Mouse (Mus musculus) embryo, embryonic 10 days (tissue): Measurements from ENCODE around the gene Dhx8.

Source experiments
- DNase-seq: peaks from one replicate; pipeline ENCODE4 v3.0.0-alpha.2; 2015; ENCODE audit warnings: low spot score

Dhx8 gene

DNA sequence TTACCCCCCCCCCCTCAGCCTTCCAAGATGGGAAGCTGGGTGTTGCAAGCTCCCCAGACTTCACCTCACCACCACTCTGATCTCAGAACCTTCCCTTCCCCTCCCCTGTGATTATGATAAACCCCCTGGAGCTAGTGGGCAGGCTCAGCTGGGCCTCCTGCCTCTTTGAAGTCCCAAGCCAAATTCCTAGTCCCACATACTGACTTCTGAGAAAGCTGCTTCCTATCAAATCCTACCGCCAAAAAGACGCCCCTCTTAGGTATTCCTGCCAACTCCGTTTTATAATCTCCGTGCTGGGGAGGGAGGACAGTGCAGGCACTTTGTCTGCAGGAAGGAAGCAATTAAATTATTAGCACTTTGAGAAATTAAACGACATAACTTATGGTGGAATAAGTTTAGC, 68.7 kb downstream of the Dhx8 start:
- peak; percentile 16 for DNase-seq

DNA sequence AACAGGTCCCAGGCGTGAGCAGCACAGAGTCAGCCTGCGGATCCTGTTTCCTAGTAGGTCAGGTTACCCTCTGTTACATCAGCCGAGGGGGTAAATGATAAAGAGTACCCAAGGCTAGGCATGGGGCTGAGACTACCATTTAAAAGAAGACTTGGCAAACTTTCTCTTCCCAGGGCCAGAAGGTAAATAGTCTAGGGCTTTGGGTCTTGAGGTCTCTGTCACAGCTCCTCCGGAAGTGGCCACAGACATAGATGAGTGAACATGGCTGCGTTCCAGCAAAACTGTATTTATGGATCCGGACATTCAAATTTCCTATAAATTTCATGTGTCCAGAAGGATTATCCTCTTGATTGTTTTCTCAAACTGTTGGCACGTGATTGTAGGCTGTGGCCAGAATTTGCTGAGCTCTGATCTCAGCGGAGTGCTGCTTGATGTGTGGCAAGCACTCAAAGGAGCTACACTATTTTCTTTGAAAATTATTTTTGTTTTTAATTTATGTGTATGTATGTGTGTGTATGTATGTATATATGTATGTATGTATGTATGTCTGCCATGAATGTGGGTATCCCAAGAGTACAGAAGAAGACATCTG, 72.5 kb downstream of the Dhx8 start:
- no peak for DNase-seq

GRCm38 (mm10) chr11:101806741-101807140, 74.0 kb downstream of the Dhx8 start:
- DNase-seq: no peak

- DNase-seq: no peak
Observed at GRCm38 (mm10) chr11:101807266-101807665, 74.5 kb downstream of the Dhx8 start.

DNA sequence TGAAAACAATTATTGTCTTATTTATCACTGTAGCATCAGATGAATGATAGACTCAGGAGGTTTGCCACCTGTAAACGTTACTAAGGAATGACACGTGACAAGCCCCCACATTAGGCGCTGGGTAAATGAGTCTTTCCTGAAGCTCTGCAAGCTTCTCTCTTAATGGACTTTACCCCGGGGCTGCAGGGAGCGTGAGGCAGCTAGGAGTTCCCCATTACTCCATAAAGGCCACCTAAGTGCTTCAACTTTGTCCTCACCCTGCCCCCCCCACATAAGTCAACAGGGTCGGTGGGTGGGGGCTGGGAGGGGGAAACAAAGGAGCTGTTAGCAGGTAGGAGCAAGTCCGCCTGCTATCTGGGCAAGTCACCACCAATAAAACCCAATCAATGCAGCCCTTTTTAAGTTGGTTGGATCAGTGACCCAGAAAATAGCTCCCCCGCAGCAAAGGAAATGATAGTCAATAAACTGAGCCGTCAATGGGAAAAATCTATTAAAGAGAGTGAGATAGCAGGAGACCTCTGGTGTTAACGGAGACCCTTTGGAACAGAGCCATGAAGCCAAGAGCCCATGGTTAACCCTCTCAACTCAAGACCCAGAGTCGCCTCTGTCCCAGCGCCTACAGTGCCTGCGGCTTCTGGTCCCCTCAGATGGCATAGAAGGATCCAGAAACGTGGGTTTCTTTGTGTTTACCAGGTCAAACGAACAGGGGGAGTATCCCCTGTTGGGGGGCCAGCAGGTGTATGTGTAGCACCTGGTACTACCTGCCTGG, 76.5 kb downstream of the Dhx8 start:
- DNase-seq: no peak

DNA sequence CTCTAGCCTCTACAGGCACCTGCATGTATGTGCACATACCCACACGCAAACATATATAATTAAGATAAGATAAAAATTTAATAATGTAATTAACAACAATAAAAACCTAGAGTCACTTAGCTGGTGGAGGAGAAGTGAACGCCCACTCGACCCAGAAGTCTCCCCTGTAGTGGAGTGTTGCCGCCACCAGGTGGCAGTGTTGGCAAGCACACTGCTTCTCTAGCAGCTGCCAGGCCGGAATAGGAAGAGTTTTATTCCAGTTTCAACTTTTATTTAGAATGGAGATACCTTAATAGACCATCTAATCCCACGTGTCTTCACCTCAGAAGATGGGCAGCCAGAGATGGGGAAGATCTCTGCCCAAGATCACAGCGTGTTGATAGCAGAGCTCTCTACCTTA, 80.5 kb downstream of the Dhx8 start:
- peak; percentile 84 for DNase-seq

GRCm38 (mm10) chr11:101814375-101815102, 81.8 kb downstream of the Dhx8 start:
- peak; percentile 92 for DNase-seq

DNA sequence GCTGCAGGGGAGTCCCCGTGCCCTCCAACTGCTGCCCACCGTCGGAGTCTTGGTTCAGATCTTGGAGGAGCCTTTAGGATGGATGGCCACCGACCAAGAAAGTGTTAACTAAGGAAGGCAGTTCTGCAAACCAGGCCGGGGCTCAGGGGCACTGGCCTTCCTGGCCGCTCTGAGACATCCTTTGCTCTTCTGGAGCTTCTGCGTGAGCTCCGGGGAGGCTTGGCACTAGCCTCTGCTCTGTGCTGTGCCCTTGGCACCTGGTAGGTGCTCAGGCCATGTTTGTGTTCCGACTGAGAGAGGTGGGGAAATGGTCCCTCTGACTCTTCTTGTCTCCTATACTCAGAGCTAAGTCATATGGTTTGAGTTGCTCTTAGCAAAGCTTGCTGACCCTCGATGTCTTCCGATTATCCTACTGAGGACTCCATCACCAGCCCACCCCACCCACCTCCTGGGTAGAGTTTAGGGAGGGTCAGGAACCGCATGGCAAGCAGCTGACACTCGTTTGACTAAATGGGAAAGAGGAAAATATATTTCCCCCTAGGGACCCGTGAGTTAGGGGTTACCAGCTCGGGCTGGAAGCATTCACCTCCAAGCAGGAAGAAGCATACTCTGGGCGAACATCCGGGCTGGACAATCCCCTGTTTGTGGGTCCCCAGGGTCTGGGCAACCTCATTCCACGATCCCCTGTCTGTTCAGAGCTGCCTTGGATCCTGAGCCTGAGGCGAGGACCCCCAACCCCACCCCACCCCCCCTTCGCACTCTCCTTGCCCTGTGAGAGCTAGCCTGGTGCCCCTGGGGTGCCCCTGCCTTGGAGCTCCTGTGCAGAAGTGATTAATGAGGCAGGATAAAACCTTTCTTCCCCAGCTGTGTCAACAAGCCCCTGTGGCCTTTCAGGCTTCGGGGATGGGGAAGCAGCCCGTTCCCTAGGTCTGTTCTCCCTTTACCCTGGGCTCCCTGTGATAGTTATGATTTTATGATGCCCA, 82.7 kb downstream of the Dhx8 start:
- DNase-seq: peak; percentile 78
